Mouse (Mus musculus) c-Kit-positive CD71-positive TER-119-positive erythroid progenitor cells, embryonic 14.5 days (primary cell): Measurements from ENCODE around the gene Mlh1.

Experiments
- DNase-seq: peaks from one replicate; pipeline ENCODE4 v3.0.0-alpha.2; 2013; ENCODE audit warnings: low spot score

Gene Mlh1

DNA sequence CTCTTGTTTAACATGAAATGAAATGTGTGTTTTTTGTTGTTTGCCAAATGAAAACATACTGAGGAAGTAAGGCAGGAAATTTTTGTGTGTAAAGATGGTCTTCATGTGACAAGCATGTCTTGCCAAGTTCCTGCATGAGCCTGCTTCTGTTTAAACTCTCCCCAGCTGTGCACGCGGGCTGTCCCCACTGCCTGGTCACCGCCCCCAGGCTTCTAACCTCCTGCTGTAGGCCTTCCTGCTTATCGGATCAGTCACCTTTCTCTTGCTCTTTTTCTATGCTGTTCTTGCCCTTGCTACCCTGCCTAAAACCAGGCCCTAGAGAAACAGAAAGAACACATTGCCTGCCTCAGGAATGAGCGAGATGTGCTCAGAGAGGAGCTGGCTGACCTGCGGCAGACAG, 58.1 kb downstream of the Mlh1 start:
- DNase-seq = peak; percentile 10

DNA sequence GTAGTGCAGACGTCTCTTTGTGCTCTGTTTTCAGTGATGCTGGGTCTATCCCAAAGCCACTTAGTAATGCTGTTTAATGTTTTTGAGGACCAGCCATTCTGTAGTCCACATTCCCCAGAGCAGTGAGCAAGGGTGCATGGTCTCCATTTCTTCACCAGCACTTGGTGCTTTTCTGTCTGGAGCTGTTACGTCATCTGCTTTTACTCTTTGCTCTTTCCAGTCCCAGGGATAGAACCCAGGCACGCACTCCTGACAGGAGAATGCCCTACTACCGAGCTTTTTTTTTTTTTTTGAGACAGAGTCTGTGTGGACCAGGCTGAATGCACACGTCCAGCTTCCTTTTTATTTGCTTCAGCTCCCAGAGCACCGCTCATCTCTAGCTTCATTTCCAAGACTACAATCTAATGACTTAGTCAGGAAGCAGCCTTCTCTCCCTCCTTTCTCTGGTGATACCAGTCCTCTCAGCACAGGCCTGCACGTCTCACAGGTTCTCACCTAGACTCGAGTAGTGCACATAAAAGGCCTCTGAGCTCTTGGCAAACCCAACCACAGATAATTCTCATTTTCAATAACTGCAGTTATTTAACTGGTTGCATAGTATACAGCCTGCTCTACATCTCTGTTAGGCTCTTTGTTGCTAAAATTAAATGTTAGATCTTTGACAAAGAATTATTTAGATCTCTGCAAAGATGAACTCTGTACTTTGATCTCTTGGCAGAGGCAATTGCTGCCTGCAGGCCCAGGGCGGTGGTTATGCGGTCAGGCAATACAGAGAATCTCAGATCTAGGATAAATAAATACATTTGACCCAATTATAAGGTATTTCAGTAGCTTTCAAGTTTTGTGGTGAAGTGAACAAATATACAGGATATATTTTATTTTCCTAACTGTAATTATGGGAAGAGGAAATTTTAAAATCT, 60.2 kb downstream of the Mlh1 start:
- DNase-seq = no peak

DNA sequence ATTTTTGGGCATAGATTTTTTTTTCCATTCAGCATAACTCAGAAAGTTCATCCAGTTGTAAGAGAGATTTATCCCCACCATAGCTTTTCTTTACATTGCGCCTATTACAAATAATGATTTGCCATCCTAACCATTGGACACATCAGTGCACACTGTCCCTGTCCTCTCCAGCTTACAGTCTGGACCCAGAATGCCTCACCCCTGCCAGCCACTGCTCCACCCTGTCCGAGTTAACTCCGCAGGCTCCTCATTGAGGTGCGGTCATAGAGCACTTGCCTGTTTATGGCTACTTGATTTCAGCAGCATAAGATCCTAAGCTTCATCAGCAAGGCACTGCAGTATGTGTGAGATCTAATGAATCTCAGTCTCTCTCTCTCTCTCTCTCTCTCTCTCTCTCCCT, 61.2 kb downstream of the Mlh1 start:
- DNase-seq = no peak

DNA sequence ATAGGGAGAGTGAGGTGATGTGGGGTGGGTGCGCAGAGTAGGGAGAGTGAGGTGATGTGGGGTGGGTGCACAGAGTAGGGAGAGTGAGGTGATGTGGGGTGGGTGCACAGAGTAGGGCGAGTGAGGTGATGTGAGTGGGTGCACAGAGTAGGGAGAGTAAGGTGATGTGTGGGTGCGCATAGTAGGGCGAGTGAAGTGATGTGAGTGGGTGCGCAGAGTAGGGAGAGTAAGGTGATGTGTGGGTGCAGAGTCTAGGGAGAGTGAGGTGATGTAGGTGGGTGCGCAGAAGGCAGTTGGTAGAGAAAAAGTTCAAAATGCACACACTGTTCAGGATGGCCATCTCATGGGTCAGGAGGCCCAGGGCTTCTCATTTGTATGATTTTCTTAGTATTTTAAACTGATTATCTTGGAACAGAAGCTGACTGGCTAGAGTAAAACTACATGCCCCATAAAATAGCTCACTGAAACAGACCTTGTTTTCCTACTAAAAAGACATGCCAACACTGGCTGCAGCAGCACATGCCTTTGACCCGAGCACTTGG, 62.4 kb downstream of the Mlh1 start:
- no peak for DNase-seq

DNA sequence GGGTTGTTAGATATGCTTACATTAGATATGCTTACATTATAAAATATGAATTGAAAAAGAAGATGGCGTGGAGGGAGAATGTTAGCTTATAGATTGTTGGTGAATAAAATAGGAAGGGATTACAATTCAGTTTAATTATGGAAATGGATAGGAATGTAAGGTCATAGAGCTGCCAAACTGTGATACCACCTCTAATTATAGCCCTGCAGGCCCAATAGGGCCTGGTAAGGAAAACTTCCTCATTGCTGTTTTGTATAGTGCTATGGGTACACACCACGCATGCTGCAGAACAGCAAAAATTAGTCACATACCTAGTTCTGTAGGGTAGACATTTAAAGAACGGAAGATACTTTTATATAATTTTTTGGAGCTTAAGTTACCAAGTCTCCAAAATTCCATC, 63.4 kb downstream of the Mlh1 start:
- DNase-seq = no peak

DNA sequence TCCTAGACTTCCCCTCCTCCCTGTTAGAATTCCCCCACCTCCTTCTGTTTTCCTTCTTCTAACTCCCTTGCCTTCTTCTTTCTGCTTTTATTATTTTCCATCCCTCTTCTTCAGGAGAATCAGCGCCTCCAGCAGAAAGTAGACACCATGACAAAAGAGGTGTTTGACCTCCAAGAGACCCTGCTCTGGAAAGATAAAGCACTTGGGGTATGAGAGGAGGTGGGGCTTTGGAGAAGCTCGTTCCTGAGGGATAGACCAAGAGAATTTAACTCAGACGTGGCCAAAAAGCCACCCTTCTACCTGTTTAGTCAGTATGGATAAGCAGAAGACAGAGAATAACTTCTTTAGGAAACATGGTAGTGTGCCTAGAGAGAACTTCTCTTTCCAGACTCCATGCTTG, 63.9 kb downstream of the Mlh1 start:
- no peak for DNase-seq

DNA sequence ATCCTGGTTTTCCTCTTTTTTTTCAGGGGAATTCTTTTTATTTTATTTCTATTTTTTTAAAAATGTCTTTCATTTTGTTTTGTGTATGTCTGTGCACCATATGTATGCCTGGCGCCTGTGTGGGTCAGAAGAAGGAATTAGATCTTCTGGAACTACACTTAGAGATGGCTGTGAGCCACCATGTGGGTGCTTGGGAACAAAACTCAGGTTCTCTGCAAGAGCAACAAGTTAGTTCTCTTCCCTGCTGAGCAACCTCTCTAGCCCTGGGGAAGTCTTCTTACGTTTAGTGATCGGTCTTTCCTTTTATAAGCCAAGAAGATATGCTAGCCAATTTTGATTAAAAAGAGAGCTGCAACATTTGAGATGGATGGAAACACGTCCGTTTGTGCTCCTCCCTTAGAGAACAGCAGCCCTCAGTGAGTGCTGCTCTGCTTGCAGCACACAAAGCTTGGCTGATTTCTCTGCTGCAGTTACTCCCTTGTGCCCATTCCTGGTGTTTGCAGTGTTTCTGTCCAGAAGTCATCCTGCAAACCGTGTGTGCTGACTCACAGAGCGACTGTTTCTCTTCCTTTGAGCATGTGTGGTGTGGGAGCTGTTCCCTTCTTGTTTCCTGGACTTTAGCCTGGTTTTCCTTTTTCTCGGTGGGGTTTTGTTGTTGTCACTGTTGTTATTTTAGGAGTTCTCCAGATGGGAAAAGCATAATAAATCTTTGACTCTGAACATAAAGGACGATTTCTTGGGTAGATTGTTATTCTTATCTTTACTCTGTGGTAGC, 66.8 kb downstream of the Mlh1 start:
- DNase-seq = no peak

DNA sequence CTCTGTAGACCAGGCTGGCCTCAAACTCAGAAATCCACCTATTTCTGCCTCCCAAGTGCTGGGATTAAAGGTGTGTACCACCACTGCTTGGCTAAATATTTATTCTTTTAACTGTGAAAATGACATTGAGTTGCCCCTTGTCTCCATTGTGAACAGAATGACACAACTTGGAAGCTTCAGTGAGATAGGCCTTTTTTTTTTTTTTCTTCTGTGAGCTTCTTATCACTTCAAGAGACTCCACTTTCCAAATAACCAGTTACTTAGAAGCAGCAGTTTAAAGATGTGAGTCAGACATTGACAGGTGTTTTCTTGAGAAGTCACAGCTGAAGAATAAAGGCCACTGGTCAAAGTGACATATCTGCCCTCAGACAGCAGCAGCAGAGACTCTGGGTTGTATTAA, 71.4 kb downstream of the Mlh1 start:
- no peak for DNase-seq

DNA sequence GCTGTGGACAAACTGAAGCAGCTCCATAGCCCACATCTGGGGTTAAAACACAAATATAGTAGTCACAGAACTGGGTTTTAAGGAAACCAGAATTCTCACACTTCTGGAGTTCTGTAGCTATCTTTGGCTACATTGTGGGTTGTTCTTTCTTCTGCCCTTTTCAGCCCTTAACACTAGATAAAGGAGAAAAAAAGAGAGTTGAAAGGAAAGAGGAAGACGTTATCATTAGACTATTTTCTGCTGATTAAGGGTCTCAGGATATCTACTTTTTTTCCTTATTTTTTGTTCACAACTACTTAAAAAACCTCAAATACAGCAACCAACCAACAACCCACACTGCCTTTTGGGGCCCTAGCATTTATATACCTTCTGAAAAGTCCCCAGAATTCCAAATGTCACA, 73.3 kb downstream of the Mlh1 start:
- no peak for DNase-seq

DNA sequence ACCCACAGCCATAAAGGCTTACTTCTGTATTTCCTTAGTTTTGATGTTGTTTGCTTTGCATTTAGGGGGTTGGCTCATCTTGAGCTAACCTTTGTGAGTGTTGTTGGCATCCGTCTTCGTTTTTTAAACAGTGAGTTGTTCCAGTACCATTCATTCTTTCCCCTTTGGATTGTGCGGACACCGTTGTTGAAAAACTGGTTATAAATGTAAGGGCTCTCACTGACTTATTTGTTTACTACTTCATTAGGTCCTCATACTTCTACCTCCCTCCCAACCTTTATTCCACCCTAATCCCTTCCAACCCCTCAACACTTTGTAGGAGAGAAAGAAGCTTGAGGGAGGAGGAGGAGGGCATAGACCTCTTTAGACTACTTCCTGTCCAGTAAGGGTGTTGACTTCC, 73.9 kb downstream of the Mlh1 start:
- DNase-seq = no peak

DNA sequence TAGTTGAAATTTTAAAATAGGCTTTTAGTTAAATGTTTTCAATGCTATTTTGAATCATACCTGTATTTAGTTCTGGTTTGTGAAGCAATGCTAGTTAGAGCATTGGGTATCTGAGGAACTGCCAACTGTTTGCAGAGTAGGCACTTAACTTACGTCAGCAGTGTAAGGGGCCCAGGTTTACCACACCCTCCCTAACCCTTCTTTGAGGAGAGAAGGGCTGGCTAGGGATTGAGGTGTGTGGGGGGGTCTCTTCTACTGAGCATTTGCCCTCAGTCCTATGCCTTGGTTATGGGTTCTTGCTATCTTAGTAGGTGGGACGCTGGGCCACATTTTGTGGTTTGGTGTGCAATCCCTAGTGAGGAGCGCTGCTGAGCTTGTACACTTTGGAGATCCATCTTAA, 74.5 kb downstream of the Mlh1 start:
- no peak for DNase-seq

DNA sequence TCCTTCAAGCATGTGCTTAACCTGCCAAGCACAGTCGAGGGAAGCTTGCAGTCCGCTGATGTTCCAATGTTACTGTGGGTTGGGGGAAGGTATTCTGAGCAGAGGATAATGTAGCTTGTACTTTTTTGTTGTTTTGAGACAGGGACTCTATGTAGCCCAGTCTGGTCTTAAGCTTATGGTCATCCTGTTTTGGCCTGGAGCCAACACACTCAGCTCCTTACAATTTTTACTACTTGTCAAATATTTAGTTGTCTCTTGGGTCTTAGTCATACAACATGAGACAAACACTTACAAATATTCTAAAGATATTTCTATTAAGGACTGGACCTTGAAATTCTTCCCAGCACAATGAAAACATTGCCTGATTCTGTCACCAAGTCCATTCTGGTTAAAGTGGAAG, 78.4 kb downstream of the Mlh1 start:
- DNase-seq = no peak

DNA sequence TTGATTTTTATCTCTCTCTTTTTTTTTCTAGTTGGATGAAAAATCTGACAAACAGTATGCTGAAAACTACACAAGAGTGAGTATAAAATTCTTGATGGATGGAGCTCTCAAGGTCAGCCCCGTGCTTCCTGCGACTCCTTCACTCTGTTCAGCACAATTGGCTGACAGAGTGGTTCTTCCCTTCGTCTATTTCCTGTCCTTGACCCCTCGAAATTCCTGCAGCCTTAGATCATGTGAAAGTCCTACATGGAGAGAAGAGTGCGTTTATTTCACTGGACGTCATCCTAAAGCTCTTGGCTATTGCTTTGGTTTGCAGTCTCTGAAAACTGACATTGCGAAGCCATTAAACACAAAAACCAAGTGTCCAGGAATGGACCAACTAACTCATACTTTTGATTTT, 82.9 kb downstream of the Mlh1 start:
- DNase-seq = no peak

DNA sequence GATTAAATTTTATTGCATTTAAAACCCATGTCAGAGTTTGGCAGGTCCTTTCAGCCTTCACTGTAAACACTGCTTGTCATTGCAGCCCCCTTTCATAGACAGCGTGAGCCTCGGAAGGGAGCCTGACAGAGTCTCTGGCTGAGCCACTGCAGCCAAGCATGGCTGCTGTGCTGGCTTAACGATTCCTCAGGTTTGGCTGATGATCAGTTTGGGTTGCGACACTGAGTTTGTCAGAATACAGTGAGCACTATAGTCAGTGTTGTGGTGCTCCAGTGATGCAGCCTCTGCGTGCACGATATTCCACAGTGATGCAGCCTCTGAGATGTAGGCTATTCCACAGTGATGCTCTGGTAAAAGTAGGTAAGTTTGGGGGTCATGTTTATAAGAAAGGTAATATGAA, 84.7 kb downstream of the Mlh1 start:
- DNase-seq = no peak

DNA sequence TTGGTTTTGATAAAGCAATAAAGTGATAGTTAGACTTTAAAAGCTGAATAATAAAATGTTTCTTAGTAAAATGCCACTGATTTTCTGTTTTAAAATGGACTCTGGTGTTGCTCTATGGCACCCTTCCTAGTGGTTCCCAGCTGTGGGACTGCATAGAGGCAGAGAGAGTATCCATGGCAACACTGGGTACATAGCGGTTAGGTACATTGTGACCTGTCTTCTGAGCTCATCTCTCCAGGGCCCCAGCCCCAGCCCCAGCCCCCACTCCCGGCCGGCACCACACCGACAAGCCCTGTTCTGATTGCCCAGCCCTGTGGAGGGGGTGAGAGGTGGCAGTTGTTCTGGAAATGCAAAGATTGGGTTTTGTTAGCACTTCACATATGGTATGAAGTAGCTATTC, 86.7 kb downstream of the Mlh1 start:
- no peak for DNase-seq

DNA sequence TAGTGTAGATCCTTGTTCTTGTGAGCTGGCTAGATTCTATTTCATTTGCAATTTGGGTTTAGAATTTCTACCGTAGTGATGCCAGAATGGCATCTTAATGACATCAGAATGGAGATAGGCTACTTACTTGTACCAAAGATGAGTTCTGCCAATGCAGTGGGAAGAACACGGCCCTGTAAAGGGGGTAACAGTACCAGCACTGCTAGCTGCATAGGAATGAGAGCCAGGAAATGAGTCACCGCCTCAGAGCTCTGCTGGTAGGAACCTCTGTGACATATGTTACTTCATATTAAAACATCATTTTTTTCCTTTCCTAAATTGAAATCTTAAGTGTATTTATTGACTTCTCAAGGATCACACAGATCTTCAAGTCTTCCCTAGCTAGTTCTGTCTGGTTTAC, 89.4 kb downstream of the Mlh1 start:
- DNase-seq = no peak

DNA sequence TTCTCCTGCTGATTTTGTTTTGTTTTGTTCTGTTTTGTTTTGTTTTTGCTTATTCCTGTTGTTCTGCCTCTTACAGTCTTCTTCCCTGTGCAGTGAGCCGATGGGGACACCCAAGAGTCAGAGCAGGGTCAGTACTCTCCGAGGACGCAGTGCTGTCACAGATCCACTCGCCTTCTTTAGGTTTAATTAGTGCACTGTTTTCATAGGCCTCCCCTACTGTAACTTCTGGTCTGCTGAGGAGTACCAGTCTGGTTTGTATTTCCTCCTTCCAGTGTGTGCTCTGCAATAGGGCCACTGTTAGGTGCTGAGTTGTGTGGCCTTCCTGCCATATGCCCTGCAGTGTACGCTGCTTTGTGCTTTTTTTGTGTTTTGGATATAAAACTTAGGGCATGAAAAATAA, 92.6 kb downstream of the Mlh1 start:
- DNase-seq = no peak
